Mouse (Mus musculus): ENCODE measurements around the gene Gm9195.

Gene Gm9195

GRCm38 (mm10) chr14:72447141-72448091 lies 44.2 kb downstream of the Gm9195 start:
- in situ Hi-C loops (cut with MboI, MseI) = no loop called here

- in situ Hi-C loops (cut with MboI, MseI) = no loop called here
These were observed 48.7 kb downstream of the Gm9195 start for GRCm38 (mm10) chr14:72442936-72443335.

GRCm38 (mm10) chr14:72440929-72441328 lies 50.7 kb downstream of the Gm9195 start:
- in situ Hi-C loops (cut with MboI, MseI) = no loop called here

- in situ Hi-C loops (cut with MboI, MseI) = no loop called here
These were observed 51.2 kb downstream of the Gm9195 start for GRCm38 (mm10) chr14:72440436-72440835.

- in situ Hi-C loops (cut with MboI, MseI) = no loop called here
These were observed 52.7 kb downstream of the Gm9195 start for GRCm38 (mm10) chr14:72438976-72439375.

- in situ Hi-C loops (cut with MboI, MseI) = loop anchor here (10.0 kb wide), 1 partner anchor 675 kb away; no protein-coding TSS in a partner anchor
These were observed 101.9 kb downstream of the Gm9195 start for GRCm38 (mm10) chr14:72389696-72390095.

GRCm38 (mm10) chr14:72389288-72389687 lies 102.3 kb downstream of the Gm9195 start:
- in situ Hi-C loops (cut with MboI, MseI) = loop anchor here (10.0 kb wide), 1 partner anchor 676 kb away; no protein-coding TSS in a partner anchor

- in situ Hi-C loops (cut with MboI, MseI) = loop anchor here (10.0 kb wide), 2 partner anchors 628 to 888 kb away; no protein-coding TSS in a partner anchor
These were observed 114.4 kb downstream of the Gm9195 start for GRCm38 (mm10) chr14:72377224-72377623.
